Mouse (Mus musculus) kidney, adult 18-20 months (tissue): Measurements from ENCODE around the gene Gm21773.
"Not testable (repeated sequence)": the region's sequence is repeated elsewhere in the genome, so short reads cannot be mapped to it uniquely, and the experiment has no call there.

Experiments
- DNase-seq: peaks from one replicate; pipeline ENCODE4 v3.0.0; 2021

The Gm21773 gene

GRCm38 (mm10) chrY:25309260-25309659 is at the start of gene Gm21773:
Gene Gm21773 (minus strand): TSS chrY:25309360.
- not testable (repeated sequence) for DNase-seq
